Mouse (Mus musculus): Measurements from ENCODE around the gene Gnb5. TPM values are rescaled to one million over a fixed set of nuclear protein-coding genes. Genes with fewer than 3 reads are reported as not detected.

Gnb5 gene
- total RNA-seq, 4 experiments from 2014 or later: 8.9 to 13.8 (median 12.0) TPM

GRCm38 (mm10) chr9:75304286-75304685 lies 1.8 kb upstream of the Gnb5 start:
- DNase-seq (ENCODE audit: low spot score in 2 of 2): no peak

GRCm38 (mm10) chr9:75307015-75307414 lies 927 bp downstream of the Gnb5 start:
- DNase-seq (ENCODE audit: low spot score in 2 of 2): no peak

GRCm38 (mm10) chr9:75308621-75309020 lies 2.5 kb downstream of the Gnb5 start:
- DNase-seq (ENCODE audit: low spot score in 2 of 2): no peak

GRCm38 (mm10) chr9:75312008-75312407 lies 5.9 kb downstream of the Gnb5 start:
- DNase-seq (ENCODE audit: low spot score in 2 of 2): peak; percentile 53 to 57

GRCm38 (mm10) chr9:75313138-75313831 lies 7.2 kb downstream of the Gnb5 start:
- no peak for DNase-seq (ENCODE audit: low spot score in 2 of 2)

- DNase-seq (ENCODE audit: low spot score in 2 of 2): peak; percentile 53 to 56
These were observed 7.9 kb downstream of the Gnb5 start for GRCm38 (mm10) chr9:75313832-75314516.

- no peak for DNase-seq (ENCODE audit: low spot score in 2 of 2)
These were observed 8.5 kb downstream of the Gnb5 start for GRCm38 (mm10) chr9:75314517-75315105.

- no peak for DNase-seq (ENCODE audit: low spot score in 2 of 2)
These were observed 9.2 kb downstream of the Gnb5 start for GRCm38 (mm10) chr9:75315238-75315637.

- no peak for DNase-seq (ENCODE audit: low spot score in 2 of 2)
These were observed 10.7 kb downstream of the Gnb5 start for GRCm38 (mm10) chr9:75316771-75317170.

- DNase-seq (ENCODE audit: low spot score in 2 of 2): no peak
These were observed 12.1 kb downstream of the Gnb5 start for GRCm38 (mm10) chr9:75318196-75318595.

GRCm38 (mm10) chr9:75319365-75319764 lies 13.3 kb downstream of the Gnb5 start:
- DNase-seq (ENCODE audit: low spot score in 2 of 2): no peak

- DNase-seq (ENCODE audit: low spot score in 2 of 2): no peak
These were observed 16.2 kb downstream of the Gnb5 start for GRCm38 (mm10) chr9:75322099-75322885.

- no peak for DNase-seq (ENCODE audit: low spot score in 2 of 2)
These were observed 22.0 kb downstream of the Gnb5 start for GRCm38 (mm10) chr9:75328047-75328446.

GRCm38 (mm10) chr9:75330821-75331220 lies 24.7 kb downstream of the Gnb5 start:
- DNase-seq (ENCODE audit: low spot score in 2 of 2): no peak

GRCm38 (mm10) chr9:75334440-75334839 lies 28.4 kb downstream of the Gnb5 start:
- DNase-seq (ENCODE audit: low spot score in 2 of 2): no peak

GRCm38 (mm10) chr9:75338016-75338415 lies 31.9 kb downstream of the Gnb5 start:
- no peak for DNase-seq (ENCODE audit: low spot score in 2 of 2)

GRCm38 (mm10) chr9:75342433-75342832 lies 36.3 kb downstream of the Gnb5 start:
- DNase-seq (ENCODE audit: low spot score in 2 of 2): no peak

- DNase-seq (ENCODE audit: low spot score in 2 of 2): no peak
These were observed 41.4 kb downstream of the Gnb5 start, which contains the start of gene Bcl2l10 for GRCm38 (mm10) chr9:75347458-75347857. Gene Bcl2l10 (plus strand): TSS chr9:75347758.

GRCm38 (mm10) chr9:75348066-75348465 lies 42.0 kb downstream of the Gnb5 start:
- no peak for DNase-seq (ENCODE audit: low spot score in 2 of 2)

GRCm38 (mm10) chr9:75348641-75349040 lies 42.6 kb downstream of the Gnb5 start:
- DNase-seq (ENCODE audit: low spot score in 2 of 2): no peak

GRCm38 (mm10) chr9:75353094-75353493 lies 47.0 kb downstream of the Gnb5 start:
- no peak for DNase-seq (ENCODE audit: low spot score in 2 of 2)

GRCm38 (mm10) chr9:75355783-75356182 lies 49.7 kb downstream of the Gnb5 start:
- no peak for DNase-seq (ENCODE audit: low spot score in 2 of 2)
